Mouse (Mus musculus) limb, embryonic 14.5 days (tissue): ENCODE results near the gene Gm20695. TPM values are rescaled to one million over a fixed set of nuclear protein-coding genes. Genes with fewer than 3 reads are reported as not detected.

Experiments used
- ATAC-seq: fragments of 200-750 bp; cut with Nextera tagmentation; 2 replicates; pipeline ENCODE4 v1.8.0; 2017; ENCODE audit warnings: low read depth, moderate number of reproducible peaks, moderate TSS enrichment; ENCODE audit not compliant: low FRiP score
- DNase-seq: peaks from one replicate; pipeline ENCODE4 v3.0.0-alpha.2; 2015; ENCODE audit warnings: low spot score
- H3K27ac ChIP-seq: fragments of 300-500 bp; sonication (generic); replicated peaks from 2 replicates; pipeline ENCODE4 v1.5.1; 2014; ENCODE audit warnings: low read depth, mild to moderate bottlenecking, low read length, moderate library complexity, mixed read lengths
- H3K27me3 ChIP-seq: fragments of 300-500 bp; sonication (generic); 2 replicates; pipeline ENCODE4 v1.6.1; 2014; ENCODE audit warnings: low read length, mixed read lengths; ENCODE audit not compliant: control insufficient read depth, insufficient read depth
- H3K36me3 ChIP-seq: fragments of 300-500 bp; sonication (generic); 2 replicates; pipeline ENCODE4 v1.6.1; 2014; ENCODE audit warnings: mild to moderate bottlenecking, low read length, moderate library complexity, mixed read lengths; ENCODE audit not compliant: control insufficient read depth, insufficient read depth
- H3K4me1 ChIP-seq: fragments of 300-500 bp; sonication (generic); 2 replicates; pipeline ENCODE4 v1.6.1; 2014; ENCODE audit warnings: antibody characterized with exemption, low read length, mixed read lengths; ENCODE audit not compliant: control insufficient read depth, insufficient read depth
- H3K4me2 ChIP-seq: fragments of 300-500 bp; sonication (generic); replicated peaks from 2 replicates; pipeline ENCODE4 v1.6.1; 2014; ENCODE audit warnings: low read depth, mild to moderate bottlenecking, low read length, moderate library complexity; ENCODE audit not compliant: severe bottlenecking
- H3K4me3 ChIP-seq: fragments of 300-500 bp; sonication (generic); replicated peaks from 2 replicates; pipeline ENCODE4 v1.5.1; 2014; ENCODE audit warnings: low read length
- H3K9ac ChIP-seq: fragments of 300-500 bp; sonication (generic); 2 replicates; pipeline ENCODE4 v1.6.1; 2014; ENCODE audit warnings: mild to moderate bottlenecking, low read depth, low read length, moderate library complexity; ENCODE audit not compliant: severe bottlenecking
- H3K9me3 ChIP-seq: fragments of 300-500 bp; sonication (generic); 2 replicates; pipeline ENCODE4 v1.6.1; 2016; ENCODE audit warnings: low read length; ENCODE audit not compliant: control insufficient read depth
- POLR2A ChIP-seq: fragments of 200-500 bp; IDR thresholded peaks from 2 replicates; pipeline ENCODE4 v1.8.0; 2012; ENCODE audit warnings: inconsistent platforms, mild to moderate bottlenecking, moderate library complexity, borderline replicate concordance; ENCODE audit not compliant: insufficient read depth, insufficient read length; ENCODE audit errors: extremely low read depth
- WGBS: fragments of 180-500 bp; shearing (Covaris S2); extraction: QIAGEN DNeasy Blood & Tissue Kit; methylation state at CpG from one replicate; pipeline ENCODE4 v1.1.7; 2014; 5-methylcytosine and 5-hydroxymethylcytosine counted together
- polyA plus RNA-seq, 2 experiments: library from polyadenylated mRNA; depleted of rRNA in 1 of 2; stranded (reverse) in 1 of 2; unstranded in 1 of 2; fragments of >200 nt; fragmentation: Nextera tagmentation in 1 of 2; extraction: Ambion mirVana in 1 of 2; gene quantifications; 2 replicates each; pipeline versions ENCODE4 v1.2.1 to v1.2.3; 2012 to 2014

The Gm20695 gene
- polyA plus RNA-seq, 2 experiments: 0.78 to 2.2 TPM

GRCm38 (mm10) chr16:3876346-3876745, 8.1 kb upstream of the Gm20695 start:
- ATAC-seq (no peak), DNase-seq (no peak)
- 92% methylated on average over 4 of the region's 4 CpGs for WGBS
- Histone ChIP-seq H3K27ac (no peak overlapping the region), H3K27me3 (no peaks in the 10 kb centered on the region), H3K36me3 (peaks cover 4% of the 10 kb centered on the region; the same call in 1 of the 2 replicates), H3K4me2 (no peak overlapping the region), H3K4me1 (peaks cover 11% of the 10 kb centered on the region), H3K9me3 (no peaks in the 10 kb centered on the region), H3K4me3 (no peak overlapping the region), H3K9ac (no peak overlapping the region)
- no peak for TF ChIP-seq POLR2A

GRCm38 (mm10) chr16:3885065-3885670, 720 bp downstream of the Gm20695 start:
- Histone ChIP-seq H3K4me1 (peaks cover 4% of the 10 kb centered on the region; the same call in 1 of the 2 replicates), H3K4me3 (peak overlapping the region; percentile 90), H3K9ac (peak overlapping the region; percentile 84), H3K36me3 (no peaks in the 10 kb centered on the region), H3K27ac (peak overlapping the region; percentile 83), H3K9me3 (no peaks in the 10 kb centered on the region), H3K4me2 (peak overlapping the region; percentile 72), H3K27me3 (no peaks in the 10 kb centered on the region)
- ATAC-seq (peak; percentile 1; the same call in 1 of the 2 replicates), DNase-seq (no peak)
- 3% methylated on average over 10 of the region's 10 CpGs for WGBS
- no peak for TF ChIP-seq POLR2A

- 94% methylated on average over 14 of the region's 14 CpGs for WGBS
- H3K27me3 ChIP-seq: no peaks in the 10 kb centered on the region
- no peak for DNase-seq
- no peaks in the 10 kb centered on the region for H3K9me3 ChIP-seq
- ATAC-seq: no peak
- no peak overlapping the region for H3K27ac ChIP-seq
- no peak for TF ChIP-seq POLR2A
- no peak overlapping the region for H3K4me2 ChIP-seq
- no peak overlapping the region for H3K9ac ChIP-seq
- no peak overlapping the region for H3K4me3 ChIP-seq
- H3K4me1 ChIP-seq: no peaks in the 10 kb centered on the region
- 0 out of 2 replicates have a peak, but pooled peaks cover 7% of the 10 kb centered on the region for H3K36me3 ChIP-seq
Measured at GRCm38 (mm10) chr16:3891621-3892295, 7.3 kb downstream of the Gm20695 start.

GRCm38 (mm10) chr16:3893739-3894138, 9.3 kb downstream of the Gm20695 start:
- H3K4me2 ChIP-seq: no peak overlapping the region
- no peak for TF ChIP-seq POLR2A
- 65% methylated on average over 3 of the region's 3 CpGs for WGBS

GRCm38 (mm10) chr16:3895173-3895792, 10.8 kb downstream of the Gm20695 start:
- Histone ChIP-seq H3K4me1 (no peaks in the 10 kb centered on the region), H3K9ac (no peak overlapping the region), H3K27ac (0 out of 2 replicates have a peak overlapping the region, but pooled peaks have one; percentile 50), H3K36me3 (peaks cover 40% of the 10 kb centered on the region), H3K9me3 (no peaks in the 10 kb centered on the region), H3K27me3 (no peaks in the 10 kb centered on the region), H3K4me3 (no peak overlapping the region), H3K4me2 (no peak overlapping the region)
- 70% methylated on average over 9 of the region's 9 CpGs for WGBS
- DNase-seq (peak; percentile 26), ATAC-seq (no peak)
- TF ChIP-seq POLR2A: no peak

More at GRCm38 (mm10) chr16:3893739-3894138, 9.3 kb downstream of the Gm20695 start:
- no peak for ATAC-seq
- no peak overlapping the region for H3K9ac ChIP-seq
- no peak overlapping the region for H3K27ac ChIP-seq
- H3K27me3 ChIP-seq: no peaks in the 10 kb centered on the region
- H3K9me3 ChIP-seq: no peaks in the 10 kb centered on the region
- no peak for DNase-seq
- H3K4me3 ChIP-seq: no peak overlapping the region
- no peaks in the 10 kb centered on the region for H3K4me1 ChIP-seq
- peaks cover 25% of the 10 kb centered on the region for H3K36me3 ChIP-seq
